8 mouse cellular contexts compared by ENCODE assay signal in the genomic region with DNA sequence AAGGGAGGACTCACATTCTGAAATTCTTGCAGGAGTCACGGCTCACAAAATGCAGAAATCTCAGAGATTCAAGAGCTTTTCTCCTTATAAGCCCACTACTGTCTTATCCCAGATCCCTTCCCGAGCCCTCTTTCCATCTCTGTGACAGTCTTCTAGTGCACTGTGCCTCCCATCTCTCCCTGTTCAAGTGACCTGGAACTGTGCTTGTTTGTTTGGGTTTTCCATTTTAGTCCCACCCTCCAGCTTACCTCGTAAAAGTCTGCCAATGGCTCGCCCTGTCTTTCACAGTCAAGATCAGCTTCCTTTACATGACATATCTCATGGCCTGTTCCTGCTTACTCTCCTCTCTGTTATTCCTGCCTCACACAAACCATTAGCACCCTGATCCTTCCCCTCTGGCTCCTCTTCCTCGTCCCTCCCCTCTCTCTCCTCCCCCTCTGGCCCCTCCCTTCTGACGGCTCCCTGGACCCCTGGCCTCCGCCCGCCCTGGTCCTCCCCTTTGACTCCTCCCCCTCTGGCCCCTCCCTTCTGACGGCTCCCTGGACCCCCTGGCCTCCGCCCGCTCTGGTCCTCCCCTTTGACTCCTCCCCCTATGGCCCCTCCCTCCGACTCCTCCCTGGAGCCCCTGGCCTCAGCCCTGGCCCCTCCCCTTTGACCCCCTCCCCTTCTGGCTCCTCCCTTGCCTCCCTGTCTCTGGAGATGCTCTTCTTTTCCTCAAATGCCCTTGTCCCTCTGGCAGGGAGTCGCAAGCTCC. TPM values are rescaled to one million over a fixed set of nuclear protein-coding genes. Genes with fewer than 3 reads are reported as not detected.
DNase-seq lines count a peak whose midpoint lies in the region; ATAC-seq lines count a peak whose summit lies in the region.

No protein-coding gene starts in this region.

- WGBS in lung, embryonic 15.5 days, result 10% methylated on average over 13 of the region's 13 CpGs

- H3K9ac ChIP-seq in lung, embryonic 15.5 days, result no peak overlapping the region

- no peaks in the 10 kb centered on the region for H3K4me1 ChIP-seq in lung, embryonic 15.5 days

- peak; percentile 1 to 33 for DNase-seq in urinary bladder, postnatal 36 days (ENCODE audit: low spot score in 2 of 2)
- DNase-seq in urinary bladder, postnatal 10 days (ENCODE audit: low spot score), result no peak
- peak; percentile 52 to 55 for DNase-seq in heart, adult 18-20 months
- peak; percentile 24 for DNase-seq in kidney, adult 11 months
- DNase-seq in skeletal muscle tissue, adult 2 months (ENCODE audit: low read depth, low spot score), result peak; percentile 52
- no peak for DNase-seq in spleen, postnatal 36 days (ENCODE audit: low spot score in 2 of 2)

- peak overlapping the region; percentile 16 for H3K4me3 ChIP-seq in lung, embryonic 15.5 days

- H3K4me2 ChIP-seq in lung, embryonic 15.5 days, result peak overlapping the region; percentile 42

- no peak overlapping the region for H3K27ac ChIP-seq in lung, embryonic 15.5 days

- ATAC-seq in lung, embryonic 15.5 days (ENCODE audit: borderline replicate concordance, extremely low read depth, low FRiP score, low TSS enrichment), result peak; percentile 80; the same call in 1 of the 2 replicates
- ATAC-seq in frontal cortex, adult (ENCODE audit: low TSS enrichment), result no peak

- no peaks in the 10 kb centered on the region for H3K9me3 ChIP-seq in lung, embryonic 15.5 days

- no peaks in the 10 kb centered on the region for H3K27me3 ChIP-seq in lung, embryonic 15.5 days

- no peaks in the 10 kb centered on the region for H3K36me3 ChIP-seq in lung, embryonic 15.5 days

RNA-seq across cellular contexts. Expression of gene Btbd11, which starts 55.5 kb away (rescaled TPM):
- 1 to 10 TPM; 3.2 to 4.8 TPM for total RNA-seq in heart, adult 18-20 months (2021)
- 1.9 and 2.0 TPM in 2 replicates for polyA plus RNA-seq in lung, embryonic 15.5 days (2015; fragmentation: Nextera tagmentation; extraction: Ambion mirVana)

Comparison
In these comparisons a context has a peak if more than half of its experiments do, and no peak if none do; other contexts are left out.
1. DNase-seq: peak in urinary bladder, postnatal 36 days (2 of 2), heart, adult 18-20 months (2 of 2), kidney, adult 11 months (single experiment) and skeletal muscle tissue, adult 2 months (single experiment); none in urinary bladder, postnatal 10 days (single experiment) and spleen, postnatal 36 days (0 of 2).